Mouse (Mus musculus) v-Abl transformed pro-B cells (cell line): Measurements from ENCODE around the gene Tle2.

Source experiments
- in situ Hi-C, 2 experiments: fragments of 400-800 bp; cut with MboI; formaldehyde crosslinking; loops; one replicate each; pipeline ENCODE4 v1.15.1; 2025; ENCODE audit not compliant: unreplicated experiment in 2 of 2

Gene Tle2

GRCm38 (mm10) chr10:81551597-81552102 lies 22.7 kb upstream of the Tle2 start:
- in situ Hi-C loops: loop anchor here in 1 of 2 experiments (5.0 to 10.0 kb wide), 2 partner anchors 357 to 616 kb away; no protein-coding TSS in a partner anchor

GRCm38 (mm10) chr10:81553232-81553631 lies 21.1 kb upstream of the Tle2 start:
- in situ Hi-C loops: loop anchor here in 1 of 2 experiments (5.0 to 10.0 kb wide), 2 partner anchors 358 to 614 kb away; no protein-coding TSS in a partner anchor

GRCm38 (mm10) chr10:81553807-81554755 lies 20.3 kb upstream of the Tle2 start:
- in situ Hi-C loops: loop anchor here in 1 of 2 experiments (5.0 to 10.0 kb wide), 2 partner anchors 359 to 613 kb away; no protein-coding TSS in a partner anchor

- in situ Hi-C loops: loop anchor here in 1 of 2 experiments (10.0 kb wide), 1 partner anchor 361 kb away; no protein-coding TSS in a partner anchor
Measured at GRCm38 (mm10) chr10:81556282-81556681, 18.1 kb upstream of the Tle2 start.

- in situ Hi-C loops: loop anchor here in 1 of 2 experiments (10.0 kb wide), 1 partner anchor 363 kb away; no protein-coding TSS in a partner anchor
Measured at GRCm38 (mm10) chr10:81557491-81557890, 16.9 kb upstream of the Tle2 start.

GRCm38 (mm10) chr10:81559163-81559626 lies 15.2 kb upstream of the Tle2 start, which contains the start of gene Aes:
Aes (plus strand) TSS chr10:81559488.
- in situ Hi-C loops: loop anchor here in 1 of 2 experiments (10.0 kb wide), 1 partner anchor 364 kb away; no protein-coding TSS in a partner anchor

GRCm38 (mm10) chr10:81559627-81560539 lies 14.5 kb upstream of the Tle2 start:
- in situ Hi-C loops: loop anchor here (5.0 to 10.0 kb wide), 3 partner anchors 42 to 605 kb away; partner anchors contain the start of gene Tle6 (in 2 of the 2)

GRCm38 (mm10) chr10:81560719-81561459 lies 13.5 kb upstream of the Tle2 start:
- in situ Hi-C loops: loop anchor here (5.0 to 10.0 kb wide), 2 partner anchors 41 to 604 kb away; partner anchors contain the start of gene Tle6 (in 2 of the 2)

- in situ Hi-C loops: loop anchor here (5.0 to 10.0 kb wide), 2 partner anchors 40 to 602 kb away; partner anchors contain the start of gene Tle6 (in 2 of the 2)
Measured at GRCm38 (mm10) chr10:81562411-81562810, 11.9 kb upstream of the Tle2 start.

GRCm38 (mm10) chr10:81563481-81563880 lies 10.9 kb upstream of the Tle2 start:
- in situ Hi-C loops: loop anchor here (5.0 to 10.0 kb wide), 2 partner anchors 39 to 601 kb away; partner anchors contain the start of gene Tle6 (in 2 of the 2)

- in situ Hi-C loops: loop anchor here (5.0 to 10.0 kb wide), 2 partner anchors 38 to 601 kb away; partner anchors contain the start of gene Tle6 (in 2 of the 2)
Measured at GRCm38 (mm10) chr10:81564216-81564615, 10.1 kb upstream of the Tle2 start.

- in situ Hi-C loops: loop anchor here (5.0 to 10.0 kb wide), 2 partner anchors 38 to 600 kb away; partner anchors contain the start of gene Tle6 (in 2 of the 2)
Measured at GRCm38 (mm10) chr10:81564734-81565133, 9.6 kb upstream of the Tle2 start.

- in situ Hi-C loops: loop anchor here in 1 of 2 experiments (10.0 kb wide), 1 partner anchor 599 kb away; no protein-coding TSS in a partner anchor
Measured at GRCm38 (mm10) chr10:81565257-81566228, 8.8 kb upstream of the Tle2 start.

GRCm38 (mm10) chr10:81568381-81569191 lies 5.8 kb upstream of the Tle2 start:
- in situ Hi-C loops: loop anchor here in 1 of 2 experiments (10.0 kb wide), 1 partner anchor 596 kb away; no protein-coding TSS in a partner anchor

GRCm38 (mm10) chr10:81569507-81570237 lies 4.7 kb upstream of the Tle2 start:
- in situ Hi-C loops: loop anchor here in 1 of 2 experiments (10.0 kb wide), 1 partner anchor 595 kb away; no protein-coding TSS in a partner anchor
